Mouse (Mus musculus): ENCODE measurements around the gene Rai1.

DNA sequence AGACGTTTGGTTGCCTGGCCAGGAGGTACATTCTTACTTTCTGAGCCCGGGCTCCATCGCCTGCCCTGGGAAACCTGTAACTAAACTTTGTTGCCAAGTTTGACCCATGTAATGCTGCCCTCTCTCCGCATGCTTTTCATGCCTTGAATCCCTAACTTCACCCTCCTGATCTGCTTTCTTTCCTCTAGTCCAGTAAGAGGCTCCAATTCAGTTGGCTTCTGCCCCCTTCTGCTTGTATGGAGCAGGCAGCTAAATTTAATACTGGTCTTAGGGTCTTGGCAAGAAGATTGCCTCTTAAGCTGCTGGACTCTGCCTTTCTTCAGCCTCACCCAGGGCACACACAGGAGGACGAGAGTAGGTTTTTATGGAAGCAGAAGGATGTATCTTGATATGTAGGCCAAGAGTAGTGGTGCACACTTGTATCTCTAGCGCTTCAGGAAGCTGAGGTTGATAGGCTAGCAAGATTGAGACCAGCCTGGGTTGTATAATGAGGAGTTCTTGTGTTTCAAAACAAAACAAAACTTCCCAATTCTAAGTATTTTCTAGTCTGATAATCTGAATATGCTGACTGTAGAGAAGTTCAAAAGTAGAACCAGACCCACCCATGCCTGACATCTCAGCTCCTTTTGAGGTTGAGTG, 10.9 kb downstream of the Rai1 start:
- TF ChIP-seq FLI1 (IDR thresholded peaks at IDR 0.05; ENCODE audit: low read length) (no peak), GATA1 (IDR thresholded peaks at IDR 0.05; ENCODE audit: borderline replicate concordance, low read length) (no peak)

All from megakaryocyte, embryonic 14.5 days (primary cell).